Mouse (Mus musculus) CH12.LX (cell line): Measurements from ENCODE around the gene Ndufa13. TPM values are rescaled to one million over a fixed set of nuclear protein-coding genes. Genes with fewer than 3 reads are reported as not detected.

Experiments
- DNase-seq: peaks from one replicate; pipeline ENCODE4 v3.0.0-alpha.2; 2013; ENCODE audit errors: extremely low read depth
- H3K27ac ChIP-seq: 2 replicates; pipeline ENCODE4 v1.5.1; 2012; ENCODE audit warnings: low read depth, mild to moderate bottlenecking, control low read depth, moderate library complexity; ENCODE audit not compliant: insufficient read depth
- H3K27me3 ChIP-seq: replicated peaks from 2 replicates; pipeline ENCODE3; 2012; ENCODE audit warnings: inconsistent platforms
- H3K36me3 ChIP-seq, 2 experiments: replicated peaks in 1 of 2; 2 replicates each; pipeline versions ENCODE3 to v1.6.1; 2012; ENCODE audit warnings: inconsistent platforms in 1 of 2, low read length in 1 of 2, mild to moderate bottlenecking in 1 of 2, mixed read lengths in 1 of 2, moderate library complexity in 1 of 2; ENCODE audit not compliant: control insufficient read depth in 1 of 2, insufficient read depth in 1 of 2
- H3K4me1 ChIP-seq, 2 experiments: 2 replicates each; pipeline ENCODE4 v1.6.1; 2012; ENCODE audit warnings: inconsistent platforms in 1 of 2, moderate library complexity in 1 of 2; ENCODE audit not compliant: insufficient read depth in 2 of 2, control insufficient read depth in 1 of 2
- H3K4me2 ChIP-seq: 2 replicates; pipeline ENCODE4 v1.6.1; 2012; ENCODE audit warnings: low read depth, mild to moderate bottlenecking, control low read depth; ENCODE audit not compliant: poor library complexity, insufficient read depth, severe bottlenecking
- H3K4me3 ChIP-seq, 3 experiments: fragments of 150-350 bp in 1 of 3; sonication (generic) in 1 of 3; replicated peaks in 1 of 3; 2 replicates each; pipeline versions ENCODE3 to v1.5.1; 2011 to 2012; ENCODE audit warnings: low read depth in 2 of 3, low read length in 2 of 3, mild to moderate bottlenecking in 2 of 3, moderate library complexity in 2 of 3, control low read depth in 1 of 3, improper control_type of control experiment in 1 of 3, inconsistent platforms in 1 of 3, mixed read lengths in 1 of 3; ENCODE audit not compliant: poor library complexity in 1 of 3
- H3K79me2 ChIP-seq: replicated peaks from 2 replicates; pipeline ENCODE4 v1.6.1; 2012; ENCODE audit warnings: mild to moderate bottlenecking, moderate library complexity; ENCODE audit not compliant: control insufficient read depth, poor library complexity, insufficient read depth, severe bottlenecking; ENCODE audit errors: extremely low read depth
- H3K9ac ChIP-seq: 2 replicates; pipeline ENCODE4 v1.6.1; 2012; ENCODE audit warnings: low read depth, mild to moderate bottlenecking, control low read depth, moderate library complexity; ENCODE audit not compliant: insufficient read depth
- H3K9me3 ChIP-seq: replicated peaks from 2 replicates; pipeline ENCODE3; 2012; ENCODE audit warnings: low read length, inconsistent platforms, mixed read lengths
- BHLHE40 ChIP-seq: IDR thresholded peaks from 2 replicates; pipeline ENCODE4 v1.6.1; 2011; ENCODE audit warnings: mild to moderate bottlenecking, low read depth, low read length, improper control_type of control experiment
- CHD1 ChIP-seq: IDR thresholded peaks from 2 replicates; pipeline ENCODE4 v1.6.1; 2012; ENCODE audit warnings: low read depth, low read length, improper control_type of control experiment, inconsistent platforms
- CHD2 ChIP-seq: IDR thresholded peaks from 2 replicates; pipeline ENCODE4 v1.6.1; 2011; ENCODE audit warnings: low read length, improper control_type of control experiment
- CTCF ChIP-seq, 2 experiments: IDR thresholded peaks in 1 of 2; conservative IDR thresholded peaks in 1 of 2; 2 replicates each; pipeline ENCODE4 v1.5.1; 2011 to 2012; ENCODE audit warnings: low read depth in 2 of 2, low read length in 2 of 2, improper control_type of control experiment in 1 of 2, inconsistent platforms in 1 of 2, mild to moderate bottlenecking in 1 of 2, moderate library complexity in 1 of 2
- E2F4 ChIP-seq: IDR thresholded peaks from 2 replicates; pipeline ENCODE4 v1.6.1; 2011; ENCODE audit warnings: low read depth, low read length, improper control_type of control experiment; ENCODE audit not compliant: insufficient replicate concordance
- ELF1 ChIP-seq: IDR thresholded peaks from 2 replicates; pipeline ENCODE4 v1.6.1; 2014; ENCODE audit warnings: low read depth, mild to moderate bottlenecking, inconsistent platforms, low read length, improper control_type of control experiment
- EP300 ChIP-seq: IDR thresholded peaks from 2 replicates; pipeline ENCODE4 v1.6.1; 2011; ENCODE audit warnings: low read length, improper control_type of control experiment
- ETS1 ChIP-seq: conservative IDR thresholded peaks from 2 replicates; pipeline ENCODE4 v1.6.1; 2012; ENCODE audit warnings: low read depth, mild to moderate bottlenecking, inconsistent platforms, low read length, improper control_type of control experiment, moderate library complexity
- HCFC1 ChIP-seq: IDR thresholded peaks from 2 replicates; pipeline ENCODE4 v1.6.1; 2012; ENCODE audit warnings: low read depth, mild to moderate bottlenecking, inconsistent platforms, low read length, improper control_type of control experiment
- IRF4 ChIP-seq: IDR thresholded peaks from 2 replicates; pipeline ENCODE4 v1.6.1; 2014; ENCODE audit warnings: low read depth, mild to moderate bottlenecking, inconsistent platforms, low read length, improper control_type of control experiment
- JUN ChIP-seq: IDR thresholded peaks from 2 replicates; pipeline ENCODE4 v1.6.1; 2011; ENCODE audit warnings: low read depth, mild to moderate bottlenecking, low read length, improper control_type of control experiment, moderate library complexity; ENCODE audit not compliant: insufficient read depth
- JUND ChIP-seq: conservative IDR thresholded peaks from 2 replicates; pipeline ENCODE4 v1.6.1; 2011; ENCODE audit warnings: low read depth, low read length, improper control_type of control experiment
- MAFK ChIP-seq: IDR thresholded peaks from 2 replicates; pipeline ENCODE4 v1.6.1; 2011; ENCODE audit warnings: low read length, improper control_type of control experiment; ENCODE audit not compliant: insufficient replicate concordance
- MAX ChIP-seq: IDR thresholded peaks from 2 replicates; pipeline ENCODE4 v1.6.1; 2011; ENCODE audit warnings: low read length, improper control_type of control experiment
- MAZ ChIP-seq: IDR thresholded peaks from 2 replicates; pipeline ENCODE4 v1.6.1; 2012; ENCODE audit warnings: low read depth, mild to moderate bottlenecking, inconsistent platforms, low read length, improper control_type of control experiment, moderate library complexity
- MEF2A ChIP-seq: IDR thresholded peaks from 2 replicates; pipeline ENCODE4 v1.6.1; 2014; ENCODE audit warnings: low read depth, mild to moderate bottlenecking, inconsistent platforms, low read length, improper control_type of control experiment, borderline replicate concordance
- MYC ChIP-seq: IDR thresholded peaks from 2 replicates; pipeline ENCODE4 v1.6.1; 2011; ENCODE audit warnings: low read depth, mild to moderate bottlenecking, improper control_type of control experiment, low read length
- NELFE ChIP-seq: IDR thresholded peaks from 2 replicates; pipeline ENCODE4 v1.6.1; 2011; ENCODE audit warnings: low read depth, low read length, improper control_type of control experiment
- NRF1 ChIP-seq: IDR thresholded peaks from 2 replicates; pipeline ENCODE4 v1.6.1; 2014; ENCODE audit warnings: low read depth, mild to moderate bottlenecking, inconsistent platforms, low read length, improper control_type of control experiment, moderate library complexity
- PAX5 ChIP-seq: IDR thresholded peaks from 2 replicates; pipeline ENCODE4 v1.6.1; 2012; ENCODE audit warnings: low read length, inconsistent platforms, mixed read lengths
- POLR2A ChIP-seq: IDR thresholded peaks from 2 replicates; pipeline ENCODE4 v1.6.1; 2011; ENCODE audit warnings: low read depth, mild to moderate bottlenecking, improper control_type of control experiment, low read length
- RAD21 ChIP-seq: IDR thresholded peaks from 2 replicates; pipeline ENCODE4 v1.6.1; 2011; ENCODE audit warnings: low read depth, mild to moderate bottlenecking, low read length, improper control_type of control experiment, moderate library complexity
- RCOR1 ChIP-seq: conservative IDR thresholded peaks from 2 replicates; pipeline ENCODE4 v1.6.1; 2012; ENCODE audit warnings: low read depth, mild to moderate bottlenecking, inconsistent platforms, low read length, improper control_type of control experiment
- SIN3A ChIP-seq: IDR thresholded peaks from 2 replicates; pipeline ENCODE4 v1.6.1; 2012; ENCODE audit warnings: low read length, improper control_type of control experiment, inconsistent platforms
- TBP ChIP-seq: conservative IDR thresholded peaks from 2 replicates; pipeline ENCODE4 v1.6.1; 2011; ENCODE audit warnings: low read depth, low read length, improper control_type of control experiment
- TCF12 ChIP-seq: IDR thresholded peaks from 2 replicates; pipeline ENCODE4 v1.6.1; 2014; ENCODE audit warnings: low read depth, mild to moderate bottlenecking, inconsistent platforms, low read length, improper control_type of control experiment
- UBTF ChIP-seq: IDR thresholded peaks from 2 replicates; pipeline ENCODE4 v1.6.1; 2012; ENCODE audit warnings: low read depth, mild to moderate bottlenecking, inconsistent platforms, low read length, improper control_type of control experiment, moderate library complexity
- USF1 ChIP-seq: IDR thresholded peaks from 2 replicates; pipeline ENCODE4 v1.6.1; 2014; ENCODE audit warnings: low read depth, mild to moderate bottlenecking, inconsistent platforms, low read length, improper control_type of control experiment
- USF2 ChIP-seq: conservative IDR thresholded peaks from 2 replicates; pipeline ENCODE4 v1.6.1; 2011; ENCODE audit warnings: low read depth, low read length, improper control_type of control experiment
- ZC3H11A ChIP-seq: IDR thresholded peaks from 2 replicates; pipeline ENCODE4 v1.6.1; 2012; ENCODE audit warnings: low read depth, mild to moderate bottlenecking, inconsistent platforms, low read length, improper control_type of control experiment
- ZKSCAN1 ChIP-seq: IDR thresholded peaks from 2 replicates; pipeline ENCODE4 v1.6.1; 2012; ENCODE audit warnings: low read depth, inconsistent platforms, low read length, improper control_type of control experiment, borderline replicate concordance
- ZMIZ1 ChIP-seq: IDR thresholded peaks from 2 replicates; pipeline ENCODE4 v1.6.1; 2012; ENCODE audit warnings: low read depth, mild to moderate bottlenecking, inconsistent platforms, low read length, improper control_type of control experiment
- dilution Hi-C: fragments of 300-500 bp; cut with MboI; formaldehyde crosslinking; loops from 2 replicates; pipeline ENCODE4 v1.14.3; 2020; ENCODE audit warnings: low sequenced_read_pairs; ENCODE audit not compliant: extremely low pct_unique_long_range_greater_than_20kb, extremely low pct_ligation_motif_present
- in situ Hi-C: fragments of 300-500 bp; cut with MboI; formaldehyde crosslinking; loops from 3 replicates; pipeline ENCODE4 v1.14.3; 2019; ENCODE audit warnings: low sequenced_read_pairs, low pct_ligation_motif_present, low pct_unique_long_range_greater_than_20kb, mixed read lengths
- polyA plus RNA-seq: library from polyadenylated mRNA; unstranded; fragments of >175 nt; gene quantifications from 2 replicates; pipeline ENCODE4 v1.2.1, GENCODE M21; 2012; ENCODE audit warnings: low read depth; ENCODE audit not compliant: insufficient read length
- total RNA-seq, 2 experiments: library from RNA; depleted of rRNA; stranded (reverse); fragments of 300-350 nt in 1 of 2; fragments of >200 nt in 1 of 2; gene quantifications; 2 replicates each; pipeline ENCODE4 v1.2.3; 2012 to 2014

Gene Ndufa13
- total and polyA plus RNA-seq, 3 experiments = 74.7 to 177 (median 90.1) TPM

DNA sequence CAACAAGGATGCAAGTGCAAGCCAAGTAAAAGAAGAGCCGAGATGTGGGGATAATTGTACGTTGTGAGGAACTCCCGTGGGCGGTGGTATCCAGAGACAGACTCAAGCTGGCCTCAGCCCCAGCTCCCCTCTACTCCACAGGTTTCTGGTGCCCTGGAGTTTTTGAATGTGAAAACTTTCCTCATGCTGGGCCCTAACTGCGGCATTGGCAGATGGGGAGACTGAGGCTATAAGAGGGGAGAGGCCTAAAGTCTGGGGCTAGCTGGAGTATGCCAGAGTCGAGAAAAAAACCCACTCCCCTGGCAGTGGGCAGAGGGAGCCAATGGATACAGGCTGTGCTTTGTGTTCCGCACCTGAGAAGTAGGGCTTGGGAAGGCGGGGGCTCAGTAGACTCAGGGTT is 1.7 kb upstream of the Ndufa13 start:
- H3K9me3 ChIP-seq = no peaks in the 10 kb centered on the region
- H3K27ac ChIP-seq = no peak overlapping the region
- H3K4me3 ChIP-seq = peak overlapping the region in 1 of 3 experiments; percentile 83
- H3K4me1 ChIP-seq = peaks cover 2 to 24% of the 10 kb centered on the region in 2 experiments
- dilution Hi-C loops = no loop called here
- peaks cover 15% of the 10 kb centered on the region for H3K79me2 ChIP-seq
- H3K9ac ChIP-seq = peak overlapping the region; percentile 62; the same call in 1 of the 2 replicates
- in situ Hi-C loops = no loop called here
- DNase-seq = no peak
- peak overlapping the region; percentile 77 for H3K4me2 ChIP-seq
- H3K36me3 ChIP-seq = peaks cover 15 to 34% of the 10 kb centered on the region in 2 experiments
- H3K27me3 ChIP-seq = no peaks in the 10 kb centered on the region
- TF ChIP-seq CHD1 = no peak
- no peak for TF ChIP-seq ZMIZ1
- TF ChIP-seq CHD2 = no peak

- dilution Hi-C loops = no loop called here
- in situ Hi-C loops = no loop called here
- Histone ChIP-seq H3K79me2 (peaks cover 22% of the 10 kb centered on the region), H3K9me3 (no peaks in the 10 kb centered on the region), H3K4me1 (peaks cover 4 to 32% of the 10 kb centered on the region in 2 experiments), H3K9ac (peak overlapping the region; percentile 62), H3K27me3 (no peaks in the 10 kb centered on the region), H3K4me3 (peak overlapping the region; percentile 60 to 83 (median 81)), H3K4me2 (peak overlapping the region; percentile 77), H3K36me3 (peaks cover 12 to 33% of the 10 kb centered on the region in 2 experiments), H3K27ac (peak overlapping the region; percentile 84)
- DNase-seq = peak; percentile 100
- no peak for TF ChIP-seq ZKSCAN1
- TF ChIP-seq UBTF = no peak; the same call in 1 of the 2 replicates
- peak; percentile 97 for TF ChIP-seq NRF1
- TF ChIP-seq RCOR1 = no peak
- TF ChIP-seq CHD2 = peak; percentile 87
- no peak for TF ChIP-seq ETS1
- no peak for TF ChIP-seq JUND
- TF ChIP-seq ELF1 = peak; percentile 59
- no peak for TF ChIP-seq EP300
- TF ChIP-seq USF2 = no peak
- TF ChIP-seq IRF4 = 0 out of 2 replicates have a peak, but pooled peaks have one; percentile 19
- TF ChIP-seq POLR2A = peak; percentile 68
- TF ChIP-seq JUN = no peak
- peak; percentile 58; the same call in 1 of the 2 replicates for TF ChIP-seq SIN3A
- TF ChIP-seq PAX5 = no peak
- TF ChIP-seq BHLHE40 = no peak
- TF ChIP-seq E2F4 = peak; percentile 62; the same call in 1 of the 2 replicates
- TF ChIP-seq MAZ = peak; percentile 75; the same call in 1 of the 2 replicates
- TF ChIP-seq TBP = no peak; the same call in 1 of the 2 replicates
- TF ChIP-seq NELFE = peak; percentile 80
- no peak for TF ChIP-seq CTCF (conservative IDR thresholded peaks at IDR 0.05 in 1 of 2, IDR thresholded peaks at IDR 0.05 in 1 of 2; ENCODE audit: low read depth in 2 of 2, low read length in 2 of 2)
- TF ChIP-seq HCFC1 = peak; percentile 71
- TF ChIP-seq CHD1 = no peak
- no peak for TF ChIP-seq TCF12
- TF ChIP-seq MYC = no peak
- no peak for TF ChIP-seq RAD21
- TF ChIP-seq MEF2A = peak; percentile 61
- no peak for TF ChIP-seq USF1
- TF ChIP-seq ZC3H11A = no peak
- no peak for TF ChIP-seq MAFK
- TF ChIP-seq MAX = peak; percentile 71; the same call in 1 of the 2 replicates
These were observed 745 bp upstream of the Ndufa13 start for GRCm38 (mm10) chr8:69903063-69903542.
